Mouse (Mus musculus) erythroblast, adult 5-6 weeks (primary cell): ENCODE results near the gene Sec1. TPM values are rescaled to one million over a fixed set of nuclear protein-coding genes. Genes with fewer than 3 reads are reported as not detected.

Experiments
- ATAC-seq: replicated peaks from 2 replicates; pipeline ENCODE4 v1.8.0; 2016; ENCODE audit warnings: moderate number of reproducible peaks, mild to moderate bottlenecking, moderate TSS enrichment, inconsistent platforms; ENCODE audit not compliant: poor library complexity, low FRiP score, severe bottlenecking
- total RNA-seq, 2 experiments: library from RNA; stranded (forward) in 1 of 2; stranded (reverse) in 1 of 2; fragments of 150-400 nt in 1 of 2; fragments of 200-764, 138-1000 nt in 1 of 2; gene quantifications; 2 replicates each; pipeline versions ENCODE4 v1.2.3 to v1.2.4; 2015 to 2017; ENCODE audit warnings: low replicate concordance in 2 of 2

The Sec1 gene
- total RNA-seq, 2 experiments from 2014 or later = not detected

DNA sequence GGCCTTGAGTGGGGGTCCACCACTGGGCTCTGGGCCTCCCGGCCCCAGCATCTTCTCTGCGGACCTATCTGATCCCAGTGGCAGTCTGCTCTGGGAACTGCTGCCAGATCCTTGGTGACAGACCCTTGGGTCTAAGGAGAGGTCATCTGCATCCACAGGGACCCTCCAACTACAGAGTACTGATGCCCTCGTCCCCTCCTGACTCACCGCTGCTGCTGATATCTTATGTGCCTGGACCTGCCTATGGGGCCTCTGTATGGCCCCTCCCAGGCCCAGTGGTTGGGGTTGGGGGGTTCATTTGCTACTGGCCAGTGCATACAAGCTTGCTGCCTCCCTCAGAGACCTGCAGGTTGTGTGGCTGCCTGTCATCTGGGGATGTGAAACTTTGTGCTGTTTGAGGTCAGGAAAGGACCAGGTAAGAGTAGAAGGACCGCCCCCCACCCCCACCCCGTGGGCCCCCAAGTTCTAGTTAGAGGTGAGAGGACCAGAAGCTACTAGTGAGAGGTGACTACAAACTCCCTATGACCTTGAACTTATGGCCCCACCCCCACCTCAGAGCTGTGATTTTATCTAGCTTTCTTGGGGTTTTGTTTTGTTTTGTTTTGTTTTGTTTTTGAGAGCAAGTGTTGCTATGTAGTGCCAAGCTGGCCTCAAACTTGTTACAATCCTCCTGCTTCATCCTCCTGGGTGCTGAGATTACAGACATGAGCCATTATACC, 49.2 kb downstream of the Sec1 start:
- no peak for ATAC-seq

DNA sequence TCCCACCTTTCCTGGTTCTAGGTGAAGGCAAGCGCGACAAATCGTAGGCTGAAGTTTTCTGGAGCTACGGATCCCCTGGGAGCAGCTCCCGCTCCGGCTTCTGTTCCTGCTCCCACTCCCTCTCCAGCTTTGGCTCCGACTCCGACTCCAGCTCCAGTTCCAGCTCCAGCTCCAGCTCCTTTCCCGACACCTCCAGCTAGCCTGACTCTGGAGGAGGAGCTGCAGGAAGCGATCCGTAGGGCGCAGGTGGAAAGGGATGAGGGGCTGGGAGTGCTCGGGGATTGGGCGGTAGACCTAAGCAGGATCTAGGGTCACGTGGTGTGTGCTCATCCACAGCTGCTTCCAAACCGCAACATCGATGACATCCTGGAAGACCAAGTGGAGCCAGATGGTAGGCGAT, 50.0 kb downstream of the Sec1 start:
- no peak for ATAC-seq

DNA sequence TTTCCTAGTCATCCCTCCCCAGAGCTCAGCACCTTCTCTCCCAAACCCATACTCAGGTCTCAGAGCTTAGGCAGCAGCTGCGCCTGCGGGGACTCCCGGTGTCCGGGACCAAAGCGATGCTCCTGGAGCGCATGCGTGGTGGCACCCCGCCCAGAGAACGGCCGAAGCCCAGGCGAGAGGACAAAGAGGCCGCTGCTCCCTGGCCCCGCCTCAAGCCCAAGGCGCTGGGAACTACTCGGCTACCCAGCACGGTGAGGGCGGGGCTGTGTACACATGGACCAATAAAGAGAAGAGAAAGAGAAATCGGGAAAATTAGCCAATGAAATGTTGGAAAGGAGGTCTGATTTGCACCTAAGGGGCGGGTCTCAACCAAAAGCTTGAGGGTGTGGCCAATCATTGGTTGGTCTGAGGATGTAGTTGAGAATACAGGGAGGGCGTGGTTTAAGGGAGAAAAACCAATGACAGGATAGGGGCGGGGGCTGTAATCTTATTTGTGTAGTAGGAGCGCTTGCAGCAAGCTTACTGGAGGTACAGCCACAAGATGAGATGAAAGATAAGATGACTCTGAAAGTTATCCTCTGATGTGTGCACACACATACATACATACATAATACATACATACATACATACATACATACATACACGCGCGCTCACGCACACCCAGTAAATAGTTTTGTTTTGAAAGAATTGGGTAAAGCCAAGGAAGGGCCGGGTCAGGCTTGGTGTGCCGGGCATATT, 50.6 kb downstream of the Sec1 start:
- ATAC-seq = no peak

DNA sequence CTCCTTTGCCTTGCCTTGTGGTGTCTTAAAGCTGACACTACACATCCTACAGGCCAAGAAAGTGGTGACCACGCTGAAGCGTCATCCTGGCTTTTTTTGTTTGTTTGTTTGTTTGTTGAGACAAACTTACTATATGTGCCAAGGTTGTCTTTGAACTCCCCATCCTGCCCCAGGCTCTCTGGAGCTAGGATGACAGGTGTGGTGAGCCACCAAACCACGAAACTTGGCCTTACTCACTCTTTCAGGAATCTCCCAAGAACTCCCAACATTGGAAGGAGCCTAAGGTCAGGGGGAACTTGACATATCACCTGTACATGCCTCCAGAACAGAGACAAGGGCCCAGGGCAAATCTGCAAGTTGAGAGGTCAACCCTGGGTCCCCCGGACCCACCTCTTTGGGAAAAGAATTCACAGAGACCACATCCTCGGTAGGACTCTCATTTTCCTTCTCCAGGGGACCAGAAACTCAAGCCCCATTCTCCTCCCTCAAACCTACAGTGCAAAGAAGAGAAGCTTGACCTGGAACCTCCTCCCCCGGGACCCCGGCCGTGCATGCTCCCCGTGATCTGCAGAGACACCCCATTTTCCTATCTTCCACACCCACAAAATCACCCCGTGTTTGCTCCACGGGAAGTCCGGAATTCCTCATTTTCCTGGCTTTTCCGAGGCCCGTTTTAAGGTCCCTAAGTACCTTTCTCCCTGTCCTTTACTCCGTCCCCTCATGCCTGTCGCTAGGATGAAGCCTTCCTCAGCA, 51.5 kb downstream of the Sec1 start:
- no peak for ATAC-seq

DNA sequence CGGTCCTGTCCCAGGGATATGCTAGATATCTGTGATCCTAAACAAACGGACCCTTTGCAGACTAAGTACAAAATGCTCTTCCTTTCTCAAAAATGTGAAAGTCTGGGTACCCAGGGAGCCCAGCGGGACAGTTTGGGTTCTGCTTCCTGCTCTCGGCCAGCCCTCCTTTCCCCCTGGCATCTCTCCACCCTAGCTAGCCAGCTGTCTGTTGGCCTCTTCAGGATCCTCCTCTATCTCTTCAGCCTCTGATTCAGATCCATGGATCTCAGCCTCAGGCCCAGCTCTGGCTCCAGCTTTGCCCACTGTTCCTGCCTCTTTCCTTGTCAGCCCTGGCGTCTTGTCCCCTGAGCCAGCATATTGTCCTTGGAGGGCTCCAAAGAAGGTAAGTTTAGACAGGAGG, 52.1 kb downstream of the Sec1 start:
- no peak for ATAC-seq

DNA sequence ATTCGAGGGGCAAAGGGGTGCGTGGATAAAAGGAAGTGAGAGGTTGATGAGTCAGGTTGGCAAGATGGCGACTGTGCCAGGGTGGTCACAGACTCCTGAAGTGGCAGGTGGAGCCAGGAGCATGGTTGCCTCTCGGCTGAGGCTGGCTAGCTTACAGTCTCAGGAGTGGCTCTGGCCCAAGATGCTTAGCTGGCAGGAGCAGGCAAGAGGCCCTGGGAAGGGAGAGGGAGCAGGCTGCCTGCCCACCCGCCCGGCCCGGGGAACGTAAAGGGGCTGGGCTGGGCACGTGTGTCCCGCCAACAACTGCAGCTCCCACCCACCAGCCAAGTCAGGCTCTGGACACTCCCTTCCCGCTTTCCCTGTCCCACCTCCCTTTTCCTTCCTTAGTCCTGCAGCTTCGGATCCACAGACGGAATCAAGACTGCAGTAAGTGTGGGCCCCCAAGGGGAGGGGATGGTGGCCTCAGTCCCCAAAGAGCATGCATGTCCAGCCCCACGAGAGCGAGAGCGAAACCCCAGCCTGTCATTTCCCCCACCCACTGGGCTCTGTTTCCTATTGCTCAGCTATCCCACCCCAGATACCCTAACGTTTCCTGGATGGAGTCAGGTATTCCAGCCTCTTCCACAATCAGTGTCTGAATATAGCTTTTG, 52.7 kb downstream of the Sec1 start:
- no peak for ATAC-seq

DNA sequence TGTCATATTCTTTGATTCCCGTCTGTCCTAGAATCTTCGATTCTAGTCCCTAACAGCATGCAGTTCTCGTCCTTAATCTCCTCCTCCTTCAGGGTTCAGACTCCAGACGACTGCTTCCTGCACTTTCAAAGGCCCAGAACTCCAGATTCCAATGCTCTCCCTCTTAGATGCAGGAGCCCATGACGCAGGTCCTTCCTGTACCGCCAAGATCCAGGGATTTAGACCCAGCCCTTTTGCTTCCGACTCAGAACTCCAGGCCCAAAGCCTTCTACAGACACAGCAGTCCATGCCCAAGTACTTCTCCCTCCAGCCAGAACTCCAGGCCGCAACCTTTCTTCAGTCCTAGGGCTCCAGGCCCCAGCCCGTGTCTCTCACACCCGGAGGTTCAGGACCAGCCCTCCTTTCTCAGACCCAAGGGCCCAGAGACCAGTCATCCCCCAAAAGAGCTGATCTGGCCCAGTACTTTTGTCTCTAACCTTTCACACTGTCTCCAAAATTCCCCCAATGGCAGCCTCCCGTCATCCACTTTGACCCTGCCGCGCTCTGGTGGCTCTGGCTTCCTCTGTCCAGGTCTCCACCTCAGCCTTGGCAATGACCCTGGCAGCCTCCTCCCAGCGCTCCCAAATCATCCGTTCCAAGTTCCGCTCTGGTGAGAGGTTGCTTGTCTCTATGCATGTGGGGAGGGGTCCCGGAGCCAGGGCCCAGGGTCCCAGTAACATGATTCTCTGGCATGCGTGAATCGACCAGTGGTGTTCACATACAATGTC, 53.8 kb downstream of the Sec1 start:
- no peak for ATAC-seq

DNA sequence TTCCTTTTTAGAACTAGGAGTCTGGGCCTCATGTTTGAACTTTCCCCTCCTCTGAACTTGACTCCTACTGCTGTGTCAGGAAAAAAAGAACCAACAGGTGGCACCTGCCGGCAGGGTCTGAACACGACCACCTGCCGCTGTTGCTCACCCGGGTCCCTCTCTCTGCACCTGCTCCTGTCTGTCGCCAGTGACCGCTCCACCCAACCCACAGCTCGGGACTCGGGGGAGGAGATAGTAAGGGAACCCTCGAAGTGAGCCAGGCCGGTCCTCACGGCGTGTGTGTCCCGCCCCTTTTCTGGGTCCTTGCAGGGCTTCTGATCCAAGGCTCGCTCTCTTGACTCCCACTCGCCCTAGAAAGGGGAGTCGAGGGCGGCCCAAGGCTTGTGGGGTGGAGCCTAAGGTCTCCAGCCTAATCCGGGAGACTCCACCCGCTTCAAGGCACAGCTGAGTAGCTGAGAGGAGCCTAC, 54.6 kb downstream of the Sec1 start, which contains the start of gene Mamstr:
Mamstr (plus strand) TSS at position 417 of the 467 bp plus-strand sequence.
- no peak for ATAC-seq

DNA sequence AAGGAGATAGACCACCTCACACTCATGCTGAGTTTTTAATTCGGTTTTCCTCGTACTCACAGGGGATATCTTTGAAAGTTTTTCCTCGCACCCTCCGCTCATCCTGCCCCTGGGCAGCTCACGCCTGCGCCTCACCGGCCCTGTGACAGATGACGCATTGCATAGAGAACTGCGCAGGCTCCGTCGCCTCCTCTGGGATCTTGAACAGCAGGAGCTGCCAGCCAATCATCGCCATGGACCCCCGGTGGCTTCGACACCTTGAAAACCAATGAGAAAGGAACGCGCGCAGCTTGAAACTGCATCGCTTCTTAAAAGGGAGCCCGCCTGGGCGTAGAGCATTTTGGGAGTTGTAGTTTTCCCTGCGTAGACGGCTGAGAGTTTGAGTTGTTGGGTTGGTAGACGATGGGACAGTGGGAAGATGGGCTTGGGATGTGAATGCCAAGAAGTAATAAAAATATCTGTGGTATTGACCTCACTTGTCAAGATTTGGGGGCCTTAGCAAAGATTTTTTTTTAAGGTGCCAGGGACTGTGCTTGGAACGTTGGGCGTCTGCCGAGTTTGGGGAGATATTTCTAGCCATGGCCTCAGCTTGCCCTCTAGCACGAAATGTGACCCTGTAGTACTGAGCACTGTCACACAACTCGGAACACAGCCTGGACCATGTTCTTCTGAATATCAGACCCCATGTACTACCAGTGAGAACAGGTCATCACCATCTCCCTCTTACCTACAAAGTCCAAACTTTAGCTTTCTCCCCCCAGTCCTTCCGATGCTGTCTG, 55.4 kb downstream of the Sec1 start:
- no peak for ATAC-seq

DNA sequence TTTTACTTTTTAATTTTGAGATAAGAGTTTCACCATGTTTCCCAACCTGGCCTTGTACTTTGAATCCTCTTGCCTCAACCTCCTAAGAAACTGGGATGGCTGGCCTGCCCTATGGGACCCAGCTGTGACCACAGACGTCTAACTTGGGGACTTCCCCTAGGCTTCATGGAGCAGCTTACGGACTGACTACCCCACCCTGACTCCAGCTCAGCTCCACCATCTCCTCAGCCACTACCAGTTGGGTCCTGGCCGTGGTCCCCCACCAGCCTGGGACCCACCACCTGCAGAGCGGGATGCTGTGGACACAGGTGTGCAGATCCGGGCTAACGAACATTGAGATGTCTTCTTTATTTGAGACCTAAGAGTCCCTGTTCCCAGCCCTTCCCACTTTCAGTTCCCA, 56.5 kb downstream of the Sec1 start:
- no peak for ATAC-seq

DNA sequence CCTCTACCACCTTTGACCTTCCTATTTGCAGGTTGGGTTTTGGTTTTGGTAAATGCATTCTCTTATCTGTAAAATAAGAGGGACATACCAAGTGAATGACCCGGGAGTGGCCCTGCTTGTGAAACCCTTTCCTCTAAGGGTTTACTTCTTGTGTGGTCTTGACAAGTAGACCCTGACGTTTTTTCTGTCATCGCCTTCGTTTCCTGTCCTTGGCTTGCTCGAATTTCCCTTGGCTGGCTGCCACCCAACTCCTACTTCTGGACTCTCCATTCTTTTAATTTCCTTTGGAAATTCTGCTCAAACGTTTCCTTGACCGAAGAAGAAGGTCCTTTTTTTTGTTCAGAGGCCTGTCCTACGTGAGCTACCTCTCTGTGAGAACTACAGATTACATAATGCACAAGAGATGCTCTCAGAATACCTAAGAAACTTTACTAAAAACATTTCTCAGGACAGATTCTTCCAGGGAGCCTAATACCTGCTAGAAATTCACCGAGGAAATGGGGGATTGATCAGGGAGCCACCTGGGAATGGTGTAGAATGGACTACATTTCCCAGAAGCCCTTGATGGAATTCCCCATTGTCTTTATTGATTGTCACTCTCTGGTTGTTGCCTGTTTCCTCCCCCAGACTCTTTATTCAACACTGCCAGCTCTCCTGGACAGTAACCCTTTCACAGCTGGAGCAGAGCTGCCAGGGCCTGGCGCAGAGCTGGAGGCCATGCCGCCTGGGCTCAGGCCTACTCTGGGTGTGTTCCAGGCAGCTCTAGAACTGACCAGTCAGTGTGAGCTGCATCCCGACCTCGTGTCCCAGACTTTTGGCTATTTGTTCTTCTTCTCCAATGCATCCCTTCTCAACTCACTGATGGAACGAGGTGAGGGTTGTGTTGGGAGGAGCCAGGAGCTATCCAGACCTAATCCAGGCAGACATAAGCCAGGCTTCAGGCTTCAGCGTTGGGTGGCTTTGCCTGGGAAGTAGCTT, 58.2 kb downstream of the Sec1 start:
- no peak for ATAC-seq

DNA sequence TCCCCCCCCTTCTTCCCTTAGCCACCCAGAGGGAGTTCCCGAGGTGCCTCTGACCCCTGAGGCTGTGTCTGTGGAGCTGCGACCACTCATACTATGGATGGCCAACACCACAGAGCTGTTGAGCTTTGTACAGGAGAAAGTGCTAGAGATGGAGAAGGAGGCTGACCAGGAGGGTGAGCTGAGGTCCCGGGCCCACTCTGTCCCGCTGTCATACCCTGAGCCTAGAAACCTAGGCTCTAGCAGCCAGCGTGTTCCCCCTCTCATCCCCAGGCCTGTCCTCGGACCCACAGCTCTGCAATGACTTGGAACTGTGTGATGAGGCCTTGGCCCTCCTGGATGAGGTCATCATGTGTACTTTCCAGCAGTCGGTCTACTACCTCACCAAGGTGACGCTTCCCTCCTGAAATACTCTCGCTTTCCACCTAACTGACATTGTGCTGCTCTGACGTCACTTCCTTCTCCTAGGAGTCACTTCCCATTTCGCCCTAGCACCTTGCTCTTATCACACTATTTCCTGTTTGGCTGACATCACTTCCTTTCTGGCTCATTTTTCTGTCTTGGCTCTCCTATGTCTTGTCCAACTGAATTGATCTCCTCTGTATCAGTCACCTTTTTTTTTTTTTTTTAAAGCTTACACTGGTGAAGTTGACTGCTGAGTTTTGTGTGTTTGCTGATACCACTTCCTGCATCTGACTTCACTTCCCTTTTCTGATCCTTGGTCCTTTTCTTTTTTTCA, 59.1 kb downstream of the Sec1 start:
- no peak for ATAC-seq

DNA sequence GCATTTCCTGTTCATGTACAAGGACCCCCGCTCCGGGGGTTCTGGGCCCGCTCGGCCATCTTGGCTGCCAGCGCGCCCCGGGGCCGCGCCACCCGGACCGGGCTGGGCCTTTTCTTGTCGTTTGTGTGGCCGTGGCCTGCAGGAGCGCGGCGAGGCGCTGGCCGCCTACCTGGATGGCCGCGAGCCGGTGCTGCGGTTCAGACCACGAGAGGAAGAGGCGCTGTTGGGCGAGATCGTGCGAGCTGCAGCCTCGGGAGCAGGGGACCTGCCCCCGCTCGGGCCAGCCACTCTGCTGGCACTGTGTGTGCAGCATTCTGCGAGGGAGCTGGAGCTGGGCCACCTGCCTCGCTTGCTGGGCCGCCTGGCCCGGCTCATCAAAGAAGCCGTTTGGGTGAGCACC, 61.7 kb downstream of the Sec1 start:
- ATAC-seq = no peak

DNA sequence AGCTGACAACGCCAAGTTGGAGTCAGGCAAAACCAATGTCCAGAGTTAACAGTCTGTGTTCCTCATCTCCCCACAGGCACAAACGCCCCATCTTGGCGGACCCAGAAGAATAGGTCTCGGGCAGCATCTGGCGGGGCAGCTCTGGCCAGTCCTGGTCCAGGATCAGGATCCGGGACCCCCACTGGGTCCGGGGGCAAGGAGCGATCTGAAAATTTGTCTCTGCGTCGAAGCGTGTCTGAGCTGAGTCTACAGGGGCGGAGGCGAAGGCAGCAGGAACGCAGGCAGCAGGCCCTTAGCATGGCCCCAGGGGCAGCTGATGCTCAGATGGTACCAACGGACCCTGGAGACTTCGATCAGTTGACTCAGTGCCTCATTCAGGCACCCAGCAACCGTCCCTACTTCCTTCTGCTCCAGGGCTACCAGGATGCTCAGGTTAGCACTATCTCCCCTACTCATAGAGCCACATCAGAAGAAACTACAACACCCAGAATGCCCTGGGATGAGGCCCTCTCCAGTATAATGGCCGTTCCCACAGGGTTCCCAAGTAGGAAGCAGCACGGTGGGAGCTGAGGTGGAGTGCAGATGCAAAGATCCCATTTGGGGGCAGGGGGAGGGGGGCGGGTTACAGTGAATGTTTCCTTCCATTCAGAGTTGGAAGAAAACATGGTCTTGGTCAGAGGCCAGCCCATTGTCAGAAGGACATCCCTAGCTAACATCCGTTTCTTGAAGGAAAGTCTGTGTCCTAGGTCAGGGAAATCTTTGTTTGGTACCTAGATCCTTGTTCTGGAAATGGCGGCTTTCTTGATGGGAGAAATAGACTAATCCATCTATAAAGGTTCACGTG, 63.9 kb downstream of the Sec1 start:
- ATAC-seq = no peak

DNA sequence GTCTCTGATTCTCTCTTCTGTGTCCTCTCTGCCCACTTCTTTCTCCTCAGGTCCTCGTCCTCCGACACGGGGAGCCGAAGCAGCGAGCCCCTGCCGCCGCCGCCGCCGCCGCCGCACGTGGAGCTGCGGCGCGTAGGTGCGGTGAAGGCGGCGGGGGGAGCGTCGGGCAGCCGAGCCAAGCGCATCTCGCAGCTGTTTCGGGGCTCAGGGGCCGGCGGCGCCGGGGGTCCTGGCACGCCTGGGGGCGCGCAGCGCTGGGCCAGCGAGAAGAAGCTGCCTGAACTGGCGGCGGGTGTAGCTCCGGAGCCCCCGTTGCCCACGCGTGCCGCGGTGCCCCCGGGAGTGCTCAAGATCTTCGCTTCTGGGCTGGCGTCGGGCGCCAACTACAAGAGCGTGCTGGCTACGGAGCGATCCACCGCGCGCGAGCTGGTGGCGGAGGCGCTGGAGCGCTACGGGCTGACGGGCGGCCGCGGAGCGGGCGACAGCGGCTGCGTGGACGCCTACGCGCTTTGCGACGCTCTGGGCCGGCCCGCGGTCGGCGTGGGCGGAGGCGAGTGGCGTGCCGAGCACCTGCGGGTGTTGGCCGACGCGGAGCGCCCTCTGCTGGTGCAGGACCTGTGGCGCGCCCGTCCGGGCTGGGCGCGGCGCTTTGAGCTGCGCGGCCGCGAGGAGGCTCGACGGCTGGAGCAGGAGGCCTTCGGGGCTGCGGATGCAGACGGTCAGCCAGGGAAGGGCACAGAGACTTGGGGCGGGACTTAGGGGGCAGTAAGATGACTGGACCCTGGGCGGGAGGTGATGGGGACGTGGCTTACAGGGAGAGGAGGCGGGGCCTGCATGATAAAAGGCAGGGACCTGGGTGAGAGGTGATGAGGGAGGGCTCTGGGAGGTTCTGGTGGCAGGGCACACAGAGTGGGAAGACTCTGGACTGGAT, 65.6 kb downstream of the Sec1 start:
- ATAC-seq = peak; percentile 75
